Mouse (Mus musculus) MEL (cell line): ENCODE results near the gene Olfr1472. TPM values are rescaled to one million over a fixed set of nuclear protein-coding genes. Genes with fewer than 3 reads are reported as not detected.

ENCODE experiments used
- DNase-seq: peaks from one replicate; pipeline ENCODE4 v3.0.0; 2011; ENCODE audit warnings: low read depth, low spot score
- H3K27ac ChIP-seq: 2 replicates; pipeline ENCODE4 v1.5.1; 2012; ENCODE audit warnings: low read depth, mild to moderate bottlenecking, control low read depth, low read length, moderate library complexity; ENCODE audit not compliant: control insufficient read depth
- H3K27me3 ChIP-seq, 2 experiments: fragments of 150-350 bp in 1 of 2; sonication (generic) in 1 of 2; 2 replicates each; pipeline ENCODE4 v1.6.1; 2012; ENCODE audit warnings: low read length in 2 of 2, mild to moderate bottlenecking in 2 of 2, improper control_type of control experiment in 1 of 2, moderate library complexity in 1 of 2; ENCODE audit not compliant: insufficient read depth in 2 of 2, control insufficient read depth in 1 of 2
- H3K36me3 ChIP-seq, 2 experiments: 2 replicates each; pipeline ENCODE4 v1.6.1; 2012 to 2014; ENCODE audit warnings: low read length in 2 of 2, improper control_type of control experiment in 1 of 2, inconsistent platforms in 1 of 2, mild to moderate bottlenecking in 1 of 2; ENCODE audit not compliant: insufficient read depth in 2 of 2, control insufficient read depth in 1 of 2
- H3K4me1 ChIP-seq, 2 experiments: fragments of 150-350 bp in 1 of 2; sonication (generic) in 1 of 2; 2 replicates each; pipeline ENCODE4 v1.6.1; 2012; ENCODE audit warnings: low read length in 2 of 2, improper control_type of control experiment in 1 of 2, mild to moderate bottlenecking in 1 of 2; ENCODE audit not compliant: insufficient read depth in 2 of 2, control insufficient read depth in 1 of 2
- H3K4me3 ChIP-seq, 2 experiments: fragments of 150-350 bp in 1 of 2; sonication (generic) in 1 of 2; 2 replicates each; pipeline ENCODE4 v1.5.1; 2012; ENCODE audit warnings: low read depth in 2 of 2, low read length in 2 of 2, mild to moderate bottlenecking in 2 of 2, moderate library complexity in 2 of 2, control low read depth in 1 of 2, improper control_type of control experiment in 1 of 2; ENCODE audit not compliant: control insufficient read depth in 1 of 2, insufficient read depth in 1 of 2
- H3K79me2 ChIP-seq: 2 replicates; pipeline ENCODE4 v1.6.1; 2012; ENCODE audit warnings: mild to moderate bottlenecking, low read length, moderate library complexity; ENCODE audit not compliant: control insufficient read depth, poor library complexity, insufficient read depth
- H3K9ac ChIP-seq: 2 replicates; pipeline ENCODE4 v1.6.1; 2012; ENCODE audit warnings: low read depth, mild to moderate bottlenecking, control low read depth, low read length, moderate library complexity; ENCODE audit not compliant: control insufficient read depth, poor library complexity, severe bottlenecking
- H3K9me3 ChIP-seq: fragments of 150-350 bp; sonication (generic); replicated peaks from 2 replicates; pipeline ENCODE4 v1.6.1; 2012; ENCODE audit warnings: mild to moderate bottlenecking, low read length, improper control_type of control experiment, moderate library complexity; ENCODE audit not compliant: insufficient read depth
- BHLHE40 ChIP-seq: IDR thresholded peaks from 2 replicates; pipeline ENCODE4 v1.6.1; 2012; ENCODE audit warnings: low read depth, mild to moderate bottlenecking, inconsistent platforms, low read length, improper control_type of control experiment, borderline replicate concordance
- CHD1 ChIP-seq: IDR thresholded peaks from 2 replicates; pipeline ENCODE4 v1.6.1; 2012; ENCODE audit warnings: low read depth, mild to moderate bottlenecking, inconsistent platforms, low read length, improper control_type of control experiment
- CHD2 ChIP-seq: IDR thresholded peaks from 2 replicates; pipeline ENCODE4 v1.6.1; 2011; ENCODE audit warnings: low read length, improper control_type of control experiment
- CTCF ChIP-seq, 3 experiments: IDR thresholded peaks in 2 of 3; conservative IDR thresholded peaks in 1 of 3; 2 replicates each; pipeline ENCODE4 v1.5.1; 2011 to 2012; ENCODE audit warnings: low read length in 3 of 3, low read depth in 2 of 3, mild to moderate bottlenecking in 2 of 3, improper control_type of control experiment in 1 of 3, inconsistent platforms in 1 of 3, mixed read lengths in 1 of 3, moderate library complexity in 1 of 3; ENCODE audit not compliant: control insufficient read depth in 1 of 3, insufficient read depth in 1 of 3, poor library complexity in 1 of 3, severe bottlenecking in 1 of 3
- E2F4 ChIP-seq: IDR thresholded peaks from 2 replicates; pipeline ENCODE4 v1.6.1; 2011; ENCODE audit warnings: low read depth, low read length, improper control_type of control experiment, borderline replicate concordance
- ELF1 ChIP-seq: IDR thresholded peaks from 2 replicates; pipeline ENCODE4 v1.6.1; 2014; ENCODE audit warnings: low read depth, mild to moderate bottlenecking, inconsistent platforms, low read length, improper control_type of control experiment, moderate library complexity
- EP300 ChIP-seq, 2 experiments: IDR thresholded peaks; 2 replicates each; pipeline ENCODE4 v1.6.1; 2011; ENCODE audit warnings: improper control_type of control experiment in 2 of 2, low read length in 2 of 2, low read depth in 1 of 2, mild to moderate bottlenecking in 1 of 2
- GABPA ChIP-seq: IDR thresholded peaks from 2 replicates; pipeline ENCODE4 v1.6.1; 2012; ENCODE audit warnings: low read depth, mild to moderate bottlenecking, inconsistent platforms, low read length, improper control_type of control experiment, moderate library complexity
- GATA1 ChIP-seq: IDR thresholded peaks from 2 replicates; pipeline ENCODE4 v1.6.1; 2011; ENCODE audit warnings: low read depth, low read length, improper control_type of control experiment
- HCFC1 ChIP-seq: IDR thresholded peaks from 2 replicates; pipeline ENCODE4 v1.6.1; 2012; ENCODE audit warnings: low read depth, mild to moderate bottlenecking, inconsistent platforms, low read length, improper control_type of control experiment, moderate library complexity
- KAT2A ChIP-seq: conservative IDR thresholded peaks from 2 replicates; pipeline ENCODE4 v1.6.1; 2012; ENCODE audit warnings: low read depth, low read length, improper control_type of control experiment, inconsistent platforms
- MAFK ChIP-seq: IDR thresholded peaks from 2 replicates; pipeline ENCODE4 v1.6.1; 2011; ENCODE audit warnings: low read depth, mild to moderate bottlenecking, low read length, improper control_type of control experiment, borderline replicate concordance
- MAX ChIP-seq: IDR thresholded peaks from 2 replicates; pipeline ENCODE4 v1.6.1; 2011; ENCODE audit warnings: low read length, improper control_type of control experiment
- MAZ ChIP-seq: IDR thresholded peaks from 2 replicates; pipeline ENCODE4 v1.6.1; 2012; ENCODE audit warnings: low read depth, mild to moderate bottlenecking, inconsistent platforms, low read length, improper control_type of control experiment
- MXI1 ChIP-seq: IDR thresholded peaks from 2 replicates; pipeline ENCODE4 v1.6.1; 2011; ENCODE audit warnings: mild to moderate bottlenecking, low read depth, low read length, improper control_type of control experiment
- MYB ChIP-seq: IDR thresholded peaks from 2 replicates; pipeline ENCODE4 v1.6.1; 2011; ENCODE audit warnings: mild to moderate bottlenecking, low read depth, low read length, improper control_type of control experiment
- MYC ChIP-seq: IDR thresholded peaks from 2 replicates; pipeline ENCODE4 v1.6.1; 2011; ENCODE audit warnings: low read depth, mild to moderate bottlenecking, low read length, improper control_type of control experiment, moderate library complexity
- NELFE ChIP-seq: IDR thresholded peaks from 2 replicates; pipeline ENCODE4 v1.6.1; 2011; ENCODE audit warnings: low read depth, low read length, improper control_type of control experiment
- NRF1 ChIP-seq: IDR thresholded peaks from 2 replicates; pipeline ENCODE4 v1.6.1; 2014; ENCODE audit warnings: low read depth, mild to moderate bottlenecking, inconsistent platforms, low read length, improper control_type of control experiment, moderate library complexity; ENCODE audit not compliant: poor library complexity, insufficient read depth, severe bottlenecking
- POLR2A ChIP-seq, 2 experiments: IDR thresholded peaks; 2 replicates each; pipeline ENCODE4 v1.6.1; 2011 to 2012; ENCODE audit warnings: low read length in 2 of 2, mild to moderate bottlenecking in 2 of 2, control low read depth in 1 of 2, improper control_type of control experiment in 1 of 2, low read depth in 1 of 2, moderate library complexity in 1 of 2; ENCODE audit not compliant: control insufficient read depth in 1 of 2, insufficient read depth in 1 of 2, poor library complexity in 1 of 2
- POLR2AphosphoS2 ChIP-seq: IDR thresholded peaks from 2 replicates; pipeline ENCODE4 v1.6.1; 2011; ENCODE audit warnings: low read length, improper control_type of control experiment
- POLR2AphosphoS5 ChIP-seq: IDR thresholded peaks from 2 replicates; pipeline ENCODE4 v1.6.1; 2012; ENCODE audit warnings: low read depth, borderline replicate concordance, mild to moderate bottlenecking, inconsistent platforms, low read length, moderate library complexity, mixed read lengths
- RCOR1 ChIP-seq: IDR thresholded peaks from 2 replicates; pipeline ENCODE4 v1.6.1; 2012; ENCODE audit warnings: low read depth, mild to moderate bottlenecking, inconsistent platforms, low read length, improper control_type of control experiment
- SIN3A ChIP-seq: IDR thresholded peaks from 2 replicates; pipeline ENCODE4 v1.6.1; 2012; ENCODE audit warnings: low read length, improper control_type of control experiment, inconsistent platforms
- TBP ChIP-seq: IDR thresholded peaks from 2 replicates; pipeline ENCODE4 v1.8.0; 2011; ENCODE audit warnings: low read depth, low read length, improper control_type of control experiment
- UBTF ChIP-seq: IDR thresholded peaks from 2 replicates; pipeline ENCODE4 v1.6.1; 2012; ENCODE audit warnings: low read depth, mild to moderate bottlenecking, inconsistent platforms, low read length, improper control_type of control experiment, moderate library complexity, borderline replicate concordance; ENCODE audit not compliant: insufficient read depth
- USF1 ChIP-seq: IDR thresholded peaks from 2 replicates; pipeline ENCODE4 v1.6.1; 2014; ENCODE audit warnings: low read depth, mild to moderate bottlenecking, inconsistent platforms, low read length, improper control_type of control experiment, moderate library complexity
- ZC3H11A ChIP-seq: IDR thresholded peaks from 2 replicates; pipeline ENCODE4 v1.6.1; 2012; ENCODE audit warnings: low read depth, mild to moderate bottlenecking, inconsistent platforms, low read length, improper control_type of control experiment
- ZKSCAN1 ChIP-seq: IDR thresholded peaks from 2 replicates; pipeline ENCODE4 v1.6.1; 2012; ENCODE audit warnings: low read depth, mild to moderate bottlenecking, inconsistent platforms, low read length, improper control_type of control experiment, moderate library complexity
- polyA plus RNA-seq, 2 experiments: library from polyadenylated mRNA; stranded (reverse) in 1 of 2; unstranded in 1 of 2; fragments of >175 nt in 1 of 2; fragments of >200 nt in 1 of 2; gene quantifications; 2 replicates each; pipeline versions ENCODE4 v1.2.1 to v1.2.4; 2012; ENCODE audit warnings: low replicate concordance in 2 of 2, low read depth in 1 of 2; ENCODE audit not compliant: insufficient read length in 2 of 2, insufficient read depth in 1 of 2, missing spikeins in 1 of 2
- total RNA-seq: library from RNA; depleted of rRNA; stranded (reverse); fragments of 300-350 nt; gene quantifications from 2 replicates; pipeline ENCODE4 v1.2.3, GENCODE M21; 2012; rRNA removed

Olfr1472 gene
- not detected in 2 replicates for total RNA-seq
- polyA plus RNA-seq, result not detected

- Histone ChIP-seq H3K4me1 (no peaks in the 10 kb centered on the region), H3K36me3 (no peaks in the 10 kb centered on the region), H3K27ac (no peak within 1 kb of the TSS), H3K9ac (no peak within 1 kb of the TSS), H3K79me2 (no peaks in the 10 kb centered on the region), H3K4me3 (no peak within 1 kb of the TSS), H3K27me3 (no peaks in the 10 kb centered on the region), H3K9me3 (no peaks in the 10 kb centered on the region)
- no peak for DNase-seq
- TF ChIP-seq BHLHE40 (no peak), SIN3A (no peak), E2F4 (no peak), KAT2A (no peak), EP300 (IDR thresholded peaks at IDR 0.05; ENCODE audit: low read depth in 1 of 2, low read length in 2 of 2) (no peak), POLR2AphosphoS5 (no peak), USF1 (no peak), ELF1 (no peak), NRF1 (no peak), ZC3H11A (no peak), RCOR1 (no peak), TBP (no peak), CHD1 (no peak), MAZ (no peak), POLR2A (IDR thresholded peaks at IDR 0.05; ENCODE audit: control insufficient read depth in 1 of 2, insufficient read depth in 1 of 2, low read depth in 1 of 2, low read length in 2 of 2, poor library complexity in 1 of 2) (no peak), GABPA (no peak)
Observed at GRCm38 (mm10) chr19:13455986-13456385, at the start of gene Olfr1472. Gene Olfr1472, minus strand, starts transcription at chr19:13456086.

DNA sequence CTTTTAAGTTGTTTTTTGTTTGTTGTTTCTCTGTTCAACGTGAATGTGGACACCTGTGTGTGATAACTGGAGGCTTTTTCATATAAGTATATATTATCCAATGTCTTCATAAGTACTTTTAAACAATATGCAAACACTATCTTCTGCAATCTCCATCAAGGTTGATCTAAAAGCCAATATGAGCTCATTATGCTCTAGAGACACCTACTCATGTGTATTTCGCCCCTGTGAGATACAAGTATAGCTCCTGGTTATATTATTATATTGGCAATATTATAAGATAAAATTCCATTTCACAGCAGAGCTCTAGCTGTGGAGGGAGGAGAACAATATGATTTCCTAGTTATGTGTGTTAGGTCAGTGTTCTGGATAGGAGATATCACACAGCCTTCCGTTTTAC lies 44.4 kb upstream of the Olfr1472 start, which contains the start of gene Olfr1477:
Gene Olfr1477, plus strand, starts transcription at position 301 of the 400 bp plus-strand sequence.
- TF ChIP-seq UBTF (no peak), KAT2A (no peak), MXI1 (no peak), MYB (no peak), NELFE (no peak), CHD2 (no peak), ZKSCAN1 (no peak), EP300 (IDR thresholded peaks at IDR 0.05; ENCODE audit: low read depth in 1 of 2, low read length in 2 of 2) (no peak), HCFC1 (no peak), POLR2AphosphoS2 (no peak), RCOR1 (no peak), GATA1 (no peak), GABPA (no peak), ZC3H11A (no peak), CTCF (IDR thresholded peaks at IDR 0.05 in 2 of 3, conservative IDR thresholded peaks at IDR 0.05 in 1 of 3; ENCODE audit: control insufficient read depth in 1 of 3, insufficient read depth in 1 of 3, low read depth in 2 of 3, low read length in 3 of 3, poor library complexity in 1 of 3, severe bottlenecking in 1 of 3) (no peak), MYC (no peak), MAX (no peak), BHLHE40 (no peak), CHD1 (no peak), MAFK (no peak)
- Histone ChIP-seq H3K27ac (no peak within 1 kb of the TSS), H3K9me3 (no peaks in the 10 kb centered on the region), H3K4me1 (no peaks in the 10 kb centered on the region), H3K36me3 (no peaks in the 10 kb centered on the region), H3K9ac (no peak within 1 kb of the TSS), H3K27me3 (no peaks in the 10 kb centered on the region), H3K79me2 (no peaks in the 10 kb centered on the region), H3K4me3 (no peak within 1 kb of the TSS)
- no peak for DNase-seq
